Mouse (Mus musculus) NIH3T3 (cell line): ENCODE results near the gene Sp4.
A peak's percentile ranks its signal among the peaks of the same experiment; 100 is the strongest.

Source experiments
- DNase-seq: peaks from one replicate; pipeline ENCODE4 v3.0.0-alpha.2; 2012; ENCODE audit warnings: low read depth

Gene Sp4

DNA sequence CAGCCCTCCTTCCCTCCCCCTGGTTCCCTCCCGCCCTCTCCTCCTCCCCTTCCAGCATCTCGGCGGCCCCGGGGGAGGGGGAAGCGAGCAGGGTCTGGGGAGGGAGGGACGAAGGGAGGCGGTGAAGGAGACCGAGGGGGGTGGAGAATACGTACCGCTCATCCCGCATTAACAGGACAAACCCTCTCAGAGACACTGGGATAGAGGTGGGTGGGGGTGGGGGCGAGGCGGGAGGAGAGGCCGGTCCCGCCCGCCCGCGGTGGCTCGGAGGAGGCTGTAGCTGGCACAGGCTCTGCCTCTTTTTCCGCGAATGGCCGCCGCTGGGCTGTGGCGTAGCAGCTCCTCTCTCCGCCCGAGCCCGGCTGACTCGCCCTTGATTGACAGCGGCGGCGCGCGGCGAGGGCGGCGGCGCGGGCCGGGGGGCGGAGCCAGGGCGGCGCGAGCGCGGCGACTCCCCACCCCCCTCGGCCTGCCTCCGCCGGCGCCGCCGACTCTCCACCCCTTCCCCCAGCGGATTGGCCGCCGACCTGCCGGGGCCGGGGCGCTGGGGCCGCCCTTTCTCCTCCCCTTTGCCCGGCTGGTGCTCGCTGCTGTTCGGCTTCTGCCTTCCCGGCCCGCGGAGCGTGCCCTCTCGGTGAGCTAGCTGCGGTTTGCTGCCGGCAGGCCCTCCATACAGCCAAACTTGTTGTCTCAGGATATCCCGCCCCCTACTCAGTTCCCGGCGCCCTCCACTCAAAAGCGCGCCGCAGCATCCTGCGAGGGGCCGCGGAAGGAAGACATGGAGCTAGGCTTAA, at the start of gene Sp4:
Sp4 (minus strand) TSS at position 369 of the 794 bp plus-strand sequence.
- peak; percentile 97 for DNase-seq

DNA sequence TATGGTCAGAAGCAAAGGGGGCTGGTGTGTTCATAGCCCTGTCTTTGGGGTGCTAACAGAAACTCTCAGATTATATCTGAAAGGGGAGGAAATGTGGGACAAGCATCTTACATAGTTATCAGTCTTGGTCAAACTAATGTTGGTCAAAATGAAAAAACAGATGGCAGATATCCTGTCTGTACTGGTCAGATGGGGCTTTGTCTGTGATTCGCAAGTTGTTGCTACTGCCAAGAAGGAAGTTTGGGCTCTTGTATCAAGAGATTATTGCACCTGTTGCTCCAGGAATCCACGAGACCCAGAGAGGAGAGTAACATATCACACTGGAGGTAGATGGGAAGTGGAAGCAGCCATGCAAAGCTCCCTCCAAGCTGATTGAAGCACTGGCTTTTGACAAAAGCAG, 37.9 kb upstream of the Sp4 start:
- DNase-seq = no peak

DNA sequence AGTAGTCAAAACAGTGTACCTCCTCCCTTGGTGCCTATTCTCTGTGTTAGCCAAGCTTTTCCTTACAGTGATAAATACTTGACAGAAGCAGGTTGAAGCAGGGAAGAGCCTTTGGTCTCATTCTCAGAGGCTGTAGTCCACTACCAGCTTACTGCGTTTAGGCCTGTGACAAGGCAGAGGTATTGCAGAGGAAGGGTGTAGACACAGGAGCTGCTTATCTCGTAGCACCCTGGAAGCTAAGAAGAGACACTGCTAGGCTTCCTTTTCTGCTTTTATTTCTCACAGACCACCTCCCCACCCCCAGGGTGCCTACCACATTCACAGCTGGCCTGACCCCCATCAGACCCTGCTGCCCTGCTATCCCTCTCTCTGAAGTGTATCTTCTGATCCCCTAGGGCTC, 37.0 kb upstream of the Sp4 start:
- DNase-seq = no peak

- DNase-seq = peak; percentile 9
These were observed 36.1 kb upstream of the Sp4 start for GRCm38 (mm10) chr12:118337291-118337690.

DNA sequence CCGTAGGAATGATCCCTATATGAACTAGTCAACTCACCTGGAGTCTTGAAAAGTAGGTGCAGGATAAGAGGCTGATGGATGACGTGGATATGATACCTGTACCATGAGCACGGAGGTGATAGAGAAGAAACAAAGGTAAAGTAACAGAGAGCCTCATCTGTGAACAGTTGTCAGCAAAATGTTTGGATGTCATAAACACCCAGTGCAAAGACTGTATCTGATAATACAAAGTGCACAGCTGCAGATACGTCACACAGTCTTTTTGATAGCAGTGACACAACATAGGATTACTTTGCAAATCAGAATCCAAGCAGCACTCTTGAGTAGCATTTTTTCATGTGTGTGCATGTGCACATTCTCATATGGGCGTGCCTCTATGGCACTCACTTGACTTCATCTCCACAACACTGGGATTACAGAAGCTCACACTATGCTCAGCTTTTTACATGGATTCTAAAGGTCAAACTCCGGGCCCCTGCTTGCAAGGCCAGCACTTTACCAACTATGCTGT, 27.6 kb upstream of the Sp4 start:
- no peak for DNase-seq

DNA sequence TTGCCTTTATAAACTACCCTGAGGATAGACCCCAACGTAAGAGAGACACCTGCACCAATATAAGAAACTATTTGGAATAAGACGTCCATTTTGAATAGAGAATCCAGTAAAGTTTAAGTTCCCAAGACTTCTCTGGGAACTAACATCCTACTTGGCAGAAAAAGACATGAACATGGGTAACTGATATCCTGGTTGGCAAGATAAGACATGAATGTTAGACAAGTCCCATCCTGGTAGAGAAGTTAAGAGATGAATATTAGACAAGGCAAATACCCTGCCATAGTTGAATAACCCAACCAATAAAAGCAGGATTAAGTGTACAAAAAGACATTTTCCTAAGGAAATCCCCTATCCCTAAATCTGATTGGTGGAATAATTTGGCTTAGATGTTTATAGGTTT, 26.3 kb upstream of the Sp4 start:
- DNase-seq = no peak

DNA sequence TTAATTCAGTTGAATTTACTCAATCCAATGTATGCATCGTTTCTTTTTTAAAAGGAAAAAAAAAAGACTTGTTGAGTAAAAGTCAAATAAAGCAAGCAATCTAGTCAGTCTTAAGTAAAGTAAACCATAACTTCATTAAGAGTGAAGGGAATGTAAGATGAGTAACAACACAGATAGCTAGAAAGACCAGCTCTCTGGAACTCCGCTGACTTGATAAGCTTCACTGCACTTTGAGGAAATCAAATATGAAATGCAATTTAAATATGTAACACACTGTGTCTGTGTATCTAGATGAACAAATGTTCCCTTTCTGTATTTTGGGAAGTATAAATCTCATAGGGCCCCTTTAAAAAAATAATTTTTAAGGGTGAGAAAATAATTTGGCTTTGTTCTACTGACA, 24.9 kb upstream of the Sp4 start:
- no peak for DNase-seq

- no peak for DNase-seq
These were observed 18.8 kb upstream of the Sp4 start for GRCm38 (mm10) chr12:118320076-118320475.

DNA sequence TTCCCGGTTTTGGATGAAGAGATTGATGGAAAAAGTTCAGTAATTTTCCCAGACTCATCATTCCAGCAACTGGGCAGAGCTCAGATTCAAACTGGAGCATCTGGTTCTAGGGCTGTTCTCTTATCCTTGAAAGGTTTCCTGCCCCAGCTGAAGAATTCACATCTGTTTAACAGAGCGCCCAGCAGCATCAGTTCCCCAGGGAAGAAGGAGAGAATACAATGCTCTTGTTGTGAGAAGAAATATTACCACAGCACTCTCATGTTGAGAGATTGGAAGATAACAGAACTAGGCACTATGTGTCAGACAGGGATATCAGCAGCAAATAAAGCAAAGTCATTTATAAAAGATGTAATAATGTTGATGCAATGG, 13.2 kb upstream of the Sp4 start:
- no peak for DNase-seq

DNA sequence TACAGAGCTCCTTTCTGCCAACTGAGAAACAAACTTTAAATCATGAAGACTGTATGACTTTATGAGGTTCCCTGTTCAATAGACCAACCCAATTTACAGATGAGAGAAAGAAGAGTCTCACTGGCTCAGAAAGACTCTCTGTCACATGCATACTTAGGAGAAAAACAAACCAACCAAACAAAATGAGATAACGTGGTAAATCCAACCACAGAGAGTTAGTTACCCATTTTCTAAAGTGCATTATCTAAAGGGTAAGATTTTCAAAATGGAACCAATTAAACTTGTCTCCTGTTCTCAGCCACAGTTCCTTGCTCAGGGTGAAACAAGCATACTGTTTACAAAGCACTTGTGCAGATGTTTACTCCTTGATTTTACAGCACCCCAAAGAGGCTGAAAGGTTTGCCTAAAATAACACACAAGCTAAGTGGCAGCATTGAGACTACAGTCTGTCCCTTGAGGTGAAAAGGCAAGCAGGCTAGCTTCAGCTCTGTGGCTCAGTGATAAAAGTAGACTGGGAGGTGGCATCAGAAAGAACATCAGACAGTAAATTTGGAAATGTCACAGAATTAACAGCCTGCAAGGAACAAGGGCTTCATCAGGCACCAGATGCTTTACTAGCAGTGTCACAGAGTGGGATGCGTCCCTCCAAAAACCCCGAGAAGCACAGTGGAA, 12.7 kb upstream of the Sp4 start:
- no peak for DNase-seq

DNA sequence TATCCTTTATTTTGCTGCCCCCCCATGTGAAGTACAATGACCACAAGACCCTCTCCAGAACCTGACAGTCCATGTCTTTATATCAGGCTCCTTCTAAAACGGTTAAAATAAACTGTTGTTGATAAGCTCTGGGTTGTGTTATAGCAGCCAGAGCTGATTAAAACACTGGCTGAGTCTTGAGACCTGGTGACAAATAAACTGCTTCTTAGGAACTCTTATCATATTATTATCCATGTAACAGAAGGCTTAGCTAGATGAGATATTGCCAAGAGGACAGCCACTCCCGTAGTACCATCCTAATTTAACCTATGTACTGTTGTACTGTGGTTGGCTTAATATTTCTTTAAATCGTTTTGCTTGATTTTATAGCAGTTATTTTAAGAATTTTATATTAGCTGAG, 2.3 kb upstream of the Sp4 start:
- no peak for DNase-seq

DNA sequence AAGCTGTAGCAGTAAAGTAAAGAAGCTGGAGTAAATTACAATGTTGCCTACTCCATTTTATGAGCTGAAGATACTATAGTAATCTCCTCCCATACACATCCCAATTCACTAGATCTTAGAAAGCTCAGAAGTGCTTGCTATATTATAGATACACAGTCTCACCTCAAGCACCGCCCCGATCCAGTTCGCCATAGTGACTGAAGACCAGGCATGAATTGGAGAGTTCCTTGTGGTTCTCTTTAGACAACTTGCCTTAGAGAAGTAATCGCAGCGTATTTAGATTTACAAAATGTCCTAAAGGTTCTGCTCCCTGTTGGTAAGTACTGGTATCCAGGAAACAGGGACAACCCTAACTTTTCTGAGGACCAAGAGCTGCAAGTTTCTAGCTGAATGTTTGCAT, 1.8 kb upstream of the Sp4 start:
- no peak for DNase-seq

DNA sequence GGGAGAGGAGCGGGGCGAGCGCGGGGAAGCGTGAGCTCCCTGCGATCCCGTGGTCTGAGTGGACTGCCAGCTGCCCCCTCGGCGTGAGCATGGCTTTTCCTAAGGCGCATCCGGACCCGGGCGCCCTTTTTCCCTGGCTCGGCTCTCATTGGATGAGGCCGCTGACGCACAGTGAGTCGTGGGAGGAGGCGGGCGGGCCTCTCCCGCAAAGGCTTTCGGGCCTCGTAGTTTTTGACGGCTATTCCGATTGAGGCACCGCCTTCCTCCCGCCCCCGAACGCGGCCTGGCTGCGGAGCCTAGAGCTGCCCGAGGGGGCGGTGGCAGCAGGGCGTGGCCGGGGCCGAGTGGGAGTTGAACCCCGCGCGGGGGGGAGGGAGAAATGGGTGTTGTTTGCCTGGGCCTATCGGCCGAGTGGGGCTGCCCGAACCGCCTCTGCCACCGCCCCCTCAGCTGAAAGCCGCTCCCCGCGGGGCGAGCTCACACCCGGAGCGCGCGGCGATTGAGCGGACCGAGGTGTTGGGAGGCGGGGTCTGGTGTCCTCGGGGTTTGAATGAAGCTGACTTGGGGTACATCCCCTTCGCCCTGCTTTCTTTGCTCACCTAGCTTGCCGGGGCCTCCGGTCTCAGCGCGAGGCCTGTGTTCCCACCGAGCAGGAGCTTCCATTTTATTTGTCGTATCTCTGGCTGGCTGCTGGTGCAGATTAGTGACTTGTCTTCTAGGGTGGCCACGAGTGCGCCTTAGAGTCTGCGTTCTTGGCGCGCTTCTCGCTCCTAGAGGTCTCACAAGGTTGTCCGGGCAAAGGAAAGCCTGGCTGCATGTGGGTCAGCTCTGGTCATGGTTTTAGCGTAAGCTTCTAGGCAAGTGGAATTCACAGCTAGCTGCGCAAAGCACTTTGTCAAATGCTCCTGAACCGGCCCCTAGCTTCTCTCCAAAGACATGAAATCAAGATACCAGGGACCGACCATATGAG, 911 bp upstream of the Sp4 start:
- peak; percentile 99 for DNase-seq

GRCm38 (mm10) chr12:118300754-118301071, 527 bp downstream of the Sp4 start:
- no peak for DNase-seq

- DNase-seq = peak; percentile 75
These were observed 1.3 kb downstream of the Sp4 start for GRCm38 (mm10) chr12:118299956-118300355.

DNA sequence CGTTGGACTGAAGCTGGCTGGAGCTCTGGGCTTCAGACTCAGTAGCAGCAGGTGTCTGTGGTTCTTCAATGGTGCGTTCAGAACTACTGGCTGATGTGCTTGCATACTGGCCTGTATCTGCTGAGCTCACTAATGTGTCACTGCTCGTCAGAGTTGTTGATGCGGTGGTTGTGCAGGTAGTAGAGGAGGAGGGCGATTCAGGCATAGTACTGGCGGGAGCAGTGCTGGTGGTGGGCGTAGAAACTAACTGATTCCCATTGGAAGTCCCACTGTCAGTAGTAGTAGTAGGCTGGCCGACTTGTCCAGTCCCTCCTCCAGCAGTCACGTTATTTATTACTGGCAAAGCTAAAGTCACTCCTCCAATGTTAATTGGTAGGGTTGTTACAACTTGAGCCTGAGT, 2.1 kb downstream of the Sp4 start:
- DNase-seq = no peak

DNA sequence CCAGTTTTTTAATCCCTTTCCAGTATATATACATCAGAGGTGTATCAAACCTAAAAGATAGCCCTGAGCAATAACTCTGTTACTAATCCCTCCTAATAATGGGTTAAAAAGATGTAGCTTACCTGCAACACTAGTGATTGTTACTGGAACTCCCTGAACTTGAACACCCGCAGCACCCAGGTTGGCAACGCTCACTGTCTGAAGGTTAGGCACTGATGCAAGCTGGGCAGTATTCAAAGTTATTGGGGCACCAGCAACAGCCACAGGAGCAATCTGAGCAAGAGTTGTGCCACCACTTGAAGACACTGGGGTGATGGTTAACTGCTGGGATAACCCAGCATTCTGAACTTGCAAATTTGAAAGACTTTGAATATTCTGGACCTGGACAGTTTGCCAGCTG, 2.7 kb downstream of the Sp4 start:
- DNase-seq = no peak

DNA sequence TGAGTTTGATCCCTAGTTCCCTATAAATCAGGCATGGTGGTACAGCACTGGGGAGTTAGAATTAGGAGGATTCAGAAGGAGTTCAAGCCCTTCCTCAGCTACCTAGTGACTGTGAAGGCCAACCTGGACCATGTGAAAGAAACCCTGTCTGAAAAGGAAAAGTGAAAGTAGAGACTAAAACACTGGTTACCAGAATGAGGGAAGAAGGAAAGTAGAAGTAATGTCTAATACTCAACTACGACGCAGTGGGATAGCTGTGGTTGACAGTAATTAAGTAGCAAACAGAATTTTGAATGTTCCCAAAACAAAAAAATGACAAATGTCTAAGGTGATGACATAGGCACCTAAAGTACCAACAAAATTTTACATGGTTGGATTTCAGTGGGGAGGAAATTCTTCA, 5.0 kb downstream of the Sp4 start:
- no peak for DNase-seq

DNA sequence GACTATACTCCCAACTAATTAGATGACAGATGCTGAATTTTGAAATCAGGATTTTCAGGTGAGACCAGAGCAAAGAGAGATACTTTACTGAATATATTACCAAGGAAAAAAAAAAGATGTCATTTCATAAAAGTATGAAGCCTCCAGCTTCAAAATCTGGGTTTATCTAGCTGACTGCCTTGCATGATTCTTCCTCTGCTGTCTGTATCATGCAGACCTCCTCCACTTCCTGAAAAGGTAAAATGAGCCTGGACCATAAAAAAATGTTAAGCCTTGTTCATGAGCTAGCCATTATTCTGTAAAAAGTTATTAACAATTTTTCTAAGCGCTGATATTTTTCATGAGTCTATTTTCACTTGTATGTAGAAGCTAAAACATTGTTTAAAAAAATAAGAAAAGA, 5.4 kb downstream of the Sp4 start:
- DNase-seq = no peak

GRCm38 (mm10) chr12:118288947-118289346, 12.3 kb downstream of the Sp4 start:
- no peak for DNase-seq

DNA sequence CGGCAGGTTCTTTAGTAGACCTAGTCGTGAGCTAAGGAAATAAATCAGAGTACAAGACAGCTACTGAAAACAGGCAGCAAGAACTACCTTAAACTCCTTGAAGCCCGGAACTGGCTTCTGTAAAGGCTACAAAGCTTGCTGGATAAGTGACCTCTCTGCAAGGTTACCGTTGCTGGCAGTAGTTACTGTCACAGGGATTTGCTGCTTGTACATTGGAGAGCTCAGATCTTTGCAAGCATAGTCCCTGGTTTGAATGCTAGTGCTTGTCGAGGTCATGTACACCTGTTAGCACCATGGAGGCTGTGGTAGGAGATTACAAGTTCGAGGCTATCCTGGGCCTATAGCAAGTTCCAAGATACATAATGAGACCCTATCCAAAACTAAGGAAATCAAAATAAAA, 16.1 kb downstream of the Sp4 start:
- no peak for DNase-seq

DNA sequence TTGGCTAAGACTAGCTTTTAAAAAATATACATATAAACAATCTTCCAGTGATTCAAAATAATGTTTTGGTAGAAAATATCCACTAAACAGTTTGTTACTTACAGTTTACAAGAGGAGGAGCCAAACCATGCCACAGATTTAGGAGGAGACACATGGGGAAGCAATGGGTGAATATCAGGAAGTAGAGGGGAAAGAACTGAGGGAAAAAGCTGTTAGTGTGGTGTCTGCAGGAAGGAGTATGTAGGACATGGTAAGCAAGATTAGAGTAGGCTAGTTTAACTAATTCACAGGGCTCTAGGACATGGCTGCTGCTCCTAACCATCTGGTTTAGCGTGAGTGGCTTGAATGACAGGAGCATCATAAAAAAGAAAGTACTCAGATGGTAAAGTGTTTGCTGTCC, 19.3 kb downstream of the Sp4 start:
- no peak for DNase-seq

GRCm38 (mm10) chr12:118276385-118276784, 24.9 kb downstream of the Sp4 start:
- DNase-seq = no peak
